Mouse (Mus musculus): Measurements from ENCODE around the gene Epha6.

The Epha6 gene

GRCm38 (mm10) chr16:60605061-60605831 is at the start of gene Epha6:
TSS of gene Epha6 (minus strand) at chr16:60605531.
- peak; percentile 48 for DNase-seq

GRCm38 (mm10) chr16:60651716-60652115 is 46.4 kb upstream of the Epha6 start:
- DNase-seq: no peak

GRCm38 (mm10) chr16:60628091-60628490 is 22.8 kb upstream of the Epha6 start:
- no peak for DNase-seq

- peak; percentile 69 for DNase-seq
These were observed 677 bp upstream of the Epha6 start for GRCm38 (mm10) chr16:60605832-60606583.

- DNase-seq: peak; percentile 4
These were observed 718 bp downstream of the Epha6 start for GRCm38 (mm10) chr16:60604613-60605012.

- no peak for DNase-seq
These were observed 20.0 kb downstream of the Epha6 start for GRCm38 (mm10) chr16:60585322-60585721.

GRCm38 (mm10) chr16:60584695-60585094 is 20.6 kb downstream of the Epha6 start:
- no peak for DNase-seq

- DNase-seq: no peak
These were observed 34.8 kb downstream of the Epha6 start for GRCm38 (mm10) chr16:60570546-60570945.

- DNase-seq: no peak
These were observed 60.9 kb downstream of the Epha6 start for GRCm38 (mm10) chr16:60544385-60544784.

- peak; percentile 4 for DNase-seq
These were observed 67.1 kb downstream of the Epha6 start for GRCm38 (mm10) chr16:60538233-60538632.

GRCm38 (mm10) chr16:60509707-60510106 is 95.6 kb downstream of the Epha6 start:
- DNase-seq: no peak

- no peak for DNase-seq
These were observed 105.8 kb downstream of the Epha6 start for GRCm38 (mm10) chr16:60499567-60499966.

GRCm38 (mm10) chr16:60475776-60476175 is 129.6 kb downstream of the Epha6 start:
- no peak for DNase-seq

GRCm38 (mm10) chr16:60468200-60468785 is 137.0 kb downstream of the Epha6 start:
- DNase-seq: no peak

GRCm38 (mm10) chr16:60435283-60435682 is 170.0 kb downstream of the Epha6 start:
- DNase-seq: peak; percentile 1

- DNase-seq: no peak
These were observed 171.1 kb downstream of the Epha6 start for GRCm38 (mm10) chr16:60434241-60434640.

GRCm38 (mm10) chr16:60395306-60395705 is 210.0 kb downstream of the Epha6 start:
- no peak for DNase-seq

GRCm38 (mm10) chr16:60392961-60393360 is 212.4 kb downstream of the Epha6 start:
- DNase-seq: no peak

GRCm38 (mm10) chr16:60375147-60375546 is 230.2 kb downstream of the Epha6 start:
- DNase-seq: no peak

GRCm38 (mm10) chr16:60283963-60284362 is 321.4 kb downstream of the Epha6 start:
- DNase-seq: no peak

- no peak for DNase-seq
These were observed 331.2 kb downstream of the Epha6 start for GRCm38 (mm10) chr16:60274109-60274508.

GRCm38 (mm10) chr16:60266367-60267351 is 338.7 kb downstream of the Epha6 start:
- no peak for DNase-seq
